Mouse (Mus musculus): ENCODE data around the gene Eme1. TPM values are rescaled to one million over a fixed set of nuclear protein-coding genes. Genes with fewer than 3 reads are reported as not detected.

Gene Eme1
- polyA plus RNA-seq, 1 experiment: 15.3 TPM

GRCm38 (mm10) chr11:94597319-94597718 is 56.4 kb downstream of the Eme1 start:
- 38% methylated on average over 4 of the region's 4 CpGs for WGBS
- no peak overlapping the region for H3K4me3 ChIP-seq (replicated peaks; ENCODE audit: control insufficient read depth, low read depth, low read length)
- TF ChIP-seq POLR2A (IDR thresholded peaks at IDR 0.05; ENCODE audit: borderline replicate concordance, control insufficient read depth, low read depth, low read length) (no peak), CTCF (IDR thresholded peaks at IDR 0.05; ENCODE audit: control insufficient read depth, insufficient read depth, low read length) (no peak)
- H3K4me1 ChIP-seq (ENCODE audit: control insufficient read depth, insufficient read depth, low read length): peaks cover 1% of the 10 kb centered on the region; the same call in 1 of the 2 replicates
- no peak overlapping the region for H3K27ac ChIP-seq (ENCODE audit: control insufficient read depth, insufficient read depth, low read depth, low read length, poor library complexity)

DNA sequence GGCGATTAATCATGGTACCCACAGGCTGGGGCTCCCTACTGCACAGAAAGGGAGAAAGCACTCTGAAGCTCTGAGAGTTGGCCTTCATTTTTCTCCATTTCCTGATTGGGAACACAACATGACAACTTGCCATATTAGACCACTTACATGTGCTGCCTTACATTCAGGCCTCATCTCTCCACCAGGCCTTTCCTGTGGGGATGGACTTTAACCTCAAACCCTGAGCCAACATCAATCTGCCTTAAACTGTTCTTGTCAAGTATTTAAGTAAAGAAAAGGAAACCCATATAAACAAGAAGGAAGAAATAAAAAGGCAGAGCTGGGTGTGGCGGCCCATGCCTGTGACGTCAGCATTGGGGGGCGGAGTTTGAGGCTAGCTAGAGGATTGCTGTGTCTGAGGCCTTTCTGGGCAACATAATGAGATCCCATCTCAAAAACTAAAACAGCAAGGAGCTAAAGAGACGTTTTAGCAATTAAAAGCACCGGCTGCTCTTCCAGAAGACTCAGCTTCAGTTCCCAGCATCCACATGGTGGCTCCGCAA is 57.4 kb downstream of the Eme1 start:
- no peak overlapping the region for H3K4me3 ChIP-seq (replicated peaks; ENCODE audit: control insufficient read depth, low read depth, low read length)
- WGBS: 45% methylated on average over 7 of the region's 7 CpGs
- no peak overlapping the region for H3K27ac ChIP-seq (ENCODE audit: control insufficient read depth, insufficient read depth, low read depth, low read length, poor library complexity)
- no peak for TF ChIP-seq POLR2A (IDR thresholded peaks at IDR 0.05; ENCODE audit: borderline replicate concordance, control insufficient read depth, low read depth, low read length)
- no peak for TF ChIP-seq CTCF (IDR thresholded peaks at IDR 0.05; ENCODE audit: control insufficient read depth, insufficient read depth, low read length)
- H3K4me1 ChIP-seq (ENCODE audit: control insufficient read depth, insufficient read depth, low read length): peaks cover 3% of the 10 kb centered on the region; the same call in 1 of the 2 replicates

Other genes with a start within 250 kb of the Eme1 start
- 13.7 and 26.8 TPM in 2 replicates for gene Cacna1g, start 179.8 kb downstream of the Eme1 start, polyA plus RNA-seq (2011; ENCODE audit: insufficient read depth, insufficient read length, low replicate concordance, missing spikeins)
- not detected in 2 replicates for gene Spata20, start 167.8 kb downstream of the Eme1 start, polyA plus RNA-seq (2011; ENCODE audit: insufficient read depth, insufficient read length, low replicate concordance, missing spikeins)
- gene Epn3, start 154.0 kb downstream of the Eme1 start, polyA plus RNA-seq (2011; ENCODE audit: insufficient read depth, insufficient read length, low replicate concordance, missing spikeins): not detected in 2 replicates
- 3.4 TPM in 1 of 2 replicates, not detected in the other for gene Mycbpap, start 132.2 kb downstream of the Eme1 start, polyA plus RNA-seq (2011; ENCODE audit: insufficient read depth, insufficient read length, low replicate concordance, missing spikeins)
- gene Rsad1, start 104.7 kb downstream of the Eme1 start, polyA plus RNA-seq (2011; ENCODE audit: insufficient read depth, insufficient read length, low replicate concordance, missing spikeins): 1.4 and 2.3 TPM in 2 replicates
- gene Chad, start 88.9 kb downstream of the Eme1 start, polyA plus RNA-seq (2011; ENCODE audit: insufficient read depth, insufficient read length, low replicate concordance, missing spikeins): 0.97 TPM in 1 of 2 replicates, not detected in the other
- 5.9 and 13.6 TPM in 2 replicates for gene Acsf2, start 52.1 kb downstream of the Eme1 start, polyA plus RNA-seq (2011; ENCODE audit: insufficient read depth, insufficient read length, low replicate concordance, missing spikeins)
- 16.6 and 26.1 TPM in 2 replicates for gene Lrrc59, start 24.2 kb downstream of the Eme1 start, polyA plus RNA-seq (2011; ENCODE audit: insufficient read depth, insufficient read length, low replicate concordance, missing spikeins)
- gene Mrpl27, start 197 bp downstream of the Eme1 start, polyA plus RNA-seq (2011; ENCODE audit: insufficient read depth, insufficient read length, low replicate concordance, missing spikeins): 24.6 and 30.4 TPM in 2 replicates
- gene Xylt2, start 23.6 kb upstream of the Eme1 start, polyA plus RNA-seq (2011; ENCODE audit: insufficient read depth, insufficient read length, low replicate concordance, missing spikeins): 6.3 and 7.4 TPM in 2 replicates
- gene Gm11541, start 50.5 kb upstream of the Eme1 start, polyA plus RNA-seq (2011; ENCODE audit: insufficient read depth, insufficient read length, low replicate concordance, missing spikeins): not detected in 2 replicates
- gene Cdc34b, start 87.8 kb upstream of the Eme1 start, polyA plus RNA-seq (2011; ENCODE audit: insufficient read depth, insufficient read length, low replicate concordance, missing spikeins): not detected in 2 replicates
- not detected in 2 replicates for gene Tmem92, start 128.7 kb upstream of the Eme1 start, polyA plus RNA-seq (2011; ENCODE audit: insufficient read depth, insufficient read length, low replicate concordance, missing spikeins)